Mouse (Mus musculus): Measurements from ENCODE around the gene Ccr1l1. TPM values are rescaled to one million over a fixed set of nuclear protein-coding genes. Genes with fewer than 3 reads are reported as not detected.
A peak's percentile ranks its signal among the peaks of the same experiment; 100 is the strongest.

The Ccr1l1 gene
- polyA plus RNA-seq, 1 experiment from 2014 or later, result not detected

GRCm38 (mm10) chr9:123935346-123935745 is 42.9 kb downstream of the Ccr1l1 start:
- Histone ChIP-seq H3K4me2 (no peak overlapping the region), H3K4me3 (no peak overlapping the region), H3K27ac (no peak overlapping the region), H3K4me1 (replicated peaks) (no peaks in the 10 kb centered on the region), H3K9ac (no peak overlapping the region), H3K27me3 (no peaks in the 10 kb centered on the region), H3K36me3 (no peaks in the 10 kb centered on the region), H3K9me3 (replicated peaks) (no peaks in the 10 kb centered on the region)
- WGBS, result 86% methylated on average over 6 of the region's 6 CpGs
- ATAC-seq (replicated peaks; ENCODE audit: insufficient number of reproducible peaks, insufficient read depth, low FRiP score, low read depth), result no peak

GRCm38 (mm10) chr9:123933716-123934445 is 44.3 kb downstream of the Ccr1l1 start:
- Histone ChIP-seq H3K9ac (no peak overlapping the region), H3K4me2 (no peak overlapping the region), H3K27me3 (no peaks in the 10 kb centered on the region), H3K27ac (no peak overlapping the region), H3K36me3 (no peaks in the 10 kb centered on the region), H3K4me1 (replicated peaks) (no peaks in the 10 kb centered on the region), H3K9me3 (replicated peaks) (no peaks in the 10 kb centered on the region), H3K4me3 (no peak overlapping the region)
- 85% methylated on average over 5 of the region's 5 CpGs for WGBS
- ATAC-seq (replicated peaks; ENCODE audit: insufficient number of reproducible peaks, insufficient read depth, low FRiP score, low read depth), result no peak

- H3K4me2 ChIP-seq, result no peak overlapping the region
- WGBS, result 83% methylated on average over 19 of the region's 19 CpGs
Observed at GRCm38 (mm10) chr9:123932911-123933675, 45.1 kb downstream of the Ccr1l1 start.

GRCm38 (mm10) chr9:123931761-123932700 is 46.2 kb downstream of the Ccr1l1 start:
- no peak overlapping the region for H3K9ac ChIP-seq
- no peak; the same call in 1 of the 2 replicates for ATAC-seq (replicated peaks; ENCODE audit: insufficient number of reproducible peaks, insufficient read depth, low FRiP score, low read depth)
- no peaks in the 10 kb centered on the region for H3K36me3 ChIP-seq
- H3K4me1 ChIP-seq (replicated peaks), result 0 out of 2 replicates have a peak, but pooled peaks cover 3% of the 10 kb centered on the region
- H3K27ac ChIP-seq, result no peak overlapping the region; the same call in 1 of the 2 replicates
- no peak overlapping the region for H3K4me2 ChIP-seq
- H3K9me3 ChIP-seq (replicated peaks), result no peaks in the 10 kb centered on the region
- no peaks in the 10 kb centered on the region for H3K27me3 ChIP-seq
- 39% methylated on average over 6 of the region's 6 CpGs for WGBS
- no peak overlapping the region for H3K4me3 ChIP-seq

More at GRCm38 (mm10) chr9:123932911-123933675, 45.1 kb downstream of the Ccr1l1 start:
- Histone ChIP-seq H3K27ac (no peak overlapping the region), H3K36me3 (no peaks in the 10 kb centered on the region), H3K27me3 (no peaks in the 10 kb centered on the region), H3K4me1 (replicated peaks) (0 out of 2 replicates have a peak, but pooled peaks cover 3% of the 10 kb centered on the region), H3K4me3 (no peak overlapping the region), H3K9ac (no peak overlapping the region), H3K9me3 (replicated peaks) (no peaks in the 10 kb centered on the region)
- ATAC-seq (replicated peaks; ENCODE audit: insufficient number of reproducible peaks, insufficient read depth, low FRiP score, low read depth), result no peak

- no peak for ATAC-seq (replicated peaks; ENCODE audit: insufficient number of reproducible peaks, insufficient read depth, low FRiP score, low read depth)
- Histone ChIP-seq H3K27ac (0 out of 2 replicates have a peak overlapping the region, but pooled peaks have one; percentile 3), H3K36me3 (no peaks in the 10 kb centered on the region), H3K4me1 (replicated peaks) (0 out of 2 replicates have a peak, but pooled peaks cover 3% of the 10 kb centered on the region), H3K4me2 (no peak overlapping the region), H3K9me3 (replicated peaks) (no peaks in the 10 kb centered on the region), H3K9ac (no peak overlapping the region), H3K4me3 (no peak overlapping the region), H3K27me3 (no peaks in the 10 kb centered on the region)
- WGBS, result 77% methylated on average over 3 of the region's 3 CpGs
Observed at GRCm38 (mm10) chr9:123930926-123931325, 47.3 kb downstream of the Ccr1l1 start.

- 0 out of 2 replicates have a peak overlapping the region, but pooled peaks have one; percentile 3 for H3K27ac ChIP-seq
- 75% methylated on average over 3 of the region's 3 CpGs for WGBS
Observed at GRCm38 (mm10) chr9:123930476-123930875, 47.7 kb downstream of the Ccr1l1 start.

GRCm38 (mm10) chr9:123929936-123930335 is 48.3 kb downstream of the Ccr1l1 start:
- WGBS, result 50% methylated on average over 4 of the region's 4 CpGs
- Histone ChIP-seq H3K9ac (no peak overlapping the region), H3K27me3 (no peaks in the 10 kb centered on the region), H3K4me1 (replicated peaks) (peaks cover 6% of the 10 kb centered on the region; the same call in 1 of the 2 replicates), H3K4me2 (no peak overlapping the region), H3K4me3 (no peak overlapping the region), H3K9me3 (replicated peaks) (no peaks in the 10 kb centered on the region), H3K27ac (no peak overlapping the region), H3K36me3 (no peaks in the 10 kb centered on the region)
- no peak for ATAC-seq (replicated peaks; ENCODE audit: insufficient number of reproducible peaks, insufficient read depth, low FRiP score, low read depth)

More at GRCm38 (mm10) chr9:123930476-123930875, 47.7 kb downstream of the Ccr1l1 start:
- no peaks in the 10 kb centered on the region for H3K36me3 ChIP-seq
- H3K4me1 ChIP-seq (replicated peaks), result peaks cover 5% of the 10 kb centered on the region; the same call in 1 of the 2 replicates
- H3K4me3 ChIP-seq, result no peak overlapping the region
- H3K27me3 ChIP-seq, result no peaks in the 10 kb centered on the region
- no peak overlapping the region for H3K4me2 ChIP-seq
- no peak overlapping the region for H3K9ac ChIP-seq
- ATAC-seq (replicated peaks; ENCODE audit: insufficient number of reproducible peaks, insufficient read depth, low FRiP score, low read depth), result no peak
- no peaks in the 10 kb centered on the region for H3K9me3 ChIP-seq (replicated peaks)

GRCm38 (mm10) chr9:123928759-123929246 is 49.4 kb downstream of the Ccr1l1 start:
- no peak overlapping the region for H3K9ac ChIP-seq
- no peaks in the 10 kb centered on the region for H3K36me3 ChIP-seq
- no peak overlapping the region for H3K4me3 ChIP-seq
- ATAC-seq (replicated peaks; ENCODE audit: insufficient number of reproducible peaks, insufficient read depth, low FRiP score, low read depth), result no peak
- H3K27me3 ChIP-seq, result 0 out of 2 replicates have a peak, but pooled peaks cover 3% of the 10 kb centered on the region
- H3K4me2 ChIP-seq, result peak overlapping the region; percentile 36
- no peaks in the 10 kb centered on the region for H3K9me3 ChIP-seq (replicated peaks)
- peak overlapping the region; percentile 25; the same call in 1 of the 2 replicates for H3K27ac ChIP-seq
- 21% methylated on average over 8 of the region's 8 CpGs for WGBS
- H3K4me1 ChIP-seq (replicated peaks), result peaks cover 6% of the 10 kb centered on the region

GRCm38 (mm10) chr9:123928118-123928758 is 50.0 kb downstream of the Ccr1l1 start:
- no peak for ATAC-seq (replicated peaks; ENCODE audit: insufficient number of reproducible peaks, insufficient read depth, low FRiP score, low read depth)
- Histone ChIP-seq H3K4me1 (replicated peaks) (peaks cover 12% of the 10 kb centered on the region), H3K4me3 (no peak overlapping the region), H3K4me2 (peak overlapping the region; percentile 36), H3K36me3 (no peaks in the 10 kb centered on the region), H3K27ac (peak overlapping the region; percentile 25; the same call in 1 of the 2 replicates), H3K27me3 (0 out of 2 replicates have a peak, but pooled peaks cover 7% of the 10 kb centered on the region), H3K9ac (no peak overlapping the region), H3K9me3 (replicated peaks) (no peaks in the 10 kb centered on the region)
- WGBS, result 60% methylated on average over 12 of the region's 12 CpGs

GRCm38 (mm10) chr9:123927281-123927960 is 50.8 kb downstream of the Ccr1l1 start:
- Histone ChIP-seq H3K4me3 (no peak overlapping the region), H3K9ac (no peak overlapping the region), H3K36me3 (no peaks in the 10 kb centered on the region), H3K4me1 (replicated peaks) (peaks cover 15% of the 10 kb centered on the region), H3K4me2 (no peak overlapping the region), H3K27ac (peak overlapping the region; percentile 24; the same call in 1 of the 2 replicates), H3K9me3 (replicated peaks) (no peaks in the 10 kb centered on the region), H3K27me3 (0 out of 2 replicates have a peak, but pooled peaks cover 7% of the 10 kb centered on the region)
- no peak for ATAC-seq (replicated peaks; ENCODE audit: insufficient number of reproducible peaks, insufficient read depth, low FRiP score, low read depth)
- WGBS, result 48% methylated on average over 16 of the region's 16 CpGs

Measured in heart, embryonic 15.5 days (tissue).